Mouse (Mus musculus): ENCODE measurements around the gene Ddr2.
"Not testable (repeated sequence)": the region's sequence is repeated elsewhere in the genome, so short reads cannot be mapped to it uniquely, and the experiment has no call there.

Ddr2 gene

DNA sequence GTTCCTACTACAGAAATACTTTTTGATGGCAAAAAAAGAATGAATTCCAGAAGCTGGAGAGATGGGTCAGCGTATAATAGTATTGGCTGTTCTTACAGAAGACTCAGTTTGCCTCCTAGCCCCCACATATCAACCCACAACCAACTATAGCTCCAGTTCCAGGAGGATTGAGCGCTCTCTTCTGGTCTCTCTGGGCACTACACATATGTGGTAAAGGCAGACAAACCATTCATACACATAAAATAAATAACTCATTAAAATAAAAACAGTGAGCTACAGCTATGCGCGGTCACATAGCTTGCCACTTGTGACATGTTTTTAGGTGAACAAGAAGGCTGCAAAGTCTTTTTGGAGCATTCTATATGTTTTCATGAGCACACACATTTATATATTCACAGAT is 71.2 kb downstream of the Ddr2 start:
- DNase-seq (ENCODE audit: inconsistent ontology term) = no peak

DNA sequence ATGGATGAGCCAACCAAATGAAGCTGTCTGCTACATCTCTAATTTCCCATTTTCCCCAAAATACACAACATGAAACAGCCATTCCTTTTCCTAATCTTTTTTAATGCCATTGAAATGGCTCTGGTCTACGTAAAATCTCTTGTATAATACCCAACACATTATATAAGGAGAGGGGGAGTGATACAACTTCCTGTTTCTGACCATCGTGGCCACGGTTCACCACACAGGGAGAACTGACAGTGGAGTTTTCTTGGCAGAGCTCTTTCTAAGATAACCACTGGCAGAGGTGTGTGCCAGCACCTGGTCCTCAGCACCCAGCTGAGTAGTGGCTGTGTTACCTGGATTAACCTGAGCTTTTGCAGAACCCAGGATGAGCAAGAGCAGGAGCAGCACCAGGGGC is 75.0 kb downstream of the Ddr2 start:
- no peak for DNase-seq (ENCODE audit: inconsistent ontology term)

DNA sequence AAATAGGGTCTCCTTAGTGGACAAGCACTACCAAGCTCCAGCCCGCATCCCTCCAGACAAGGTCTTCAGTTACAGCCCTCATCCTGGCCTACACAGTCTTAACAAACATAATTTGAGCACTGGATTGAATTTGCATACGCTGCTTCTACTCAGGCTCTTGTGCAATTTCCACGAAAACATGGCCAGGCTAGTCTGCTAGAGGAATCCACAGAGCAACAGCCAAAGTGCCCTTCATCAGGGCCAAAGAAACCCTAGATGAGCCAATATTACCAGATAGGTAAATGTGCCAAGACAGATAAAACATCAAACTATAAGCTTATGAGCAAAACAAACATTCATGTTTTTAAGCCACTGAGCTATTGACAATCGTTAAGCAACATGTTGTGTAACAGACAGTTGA is 75.6 kb downstream of the Ddr2 start:
- DNase-seq (ENCODE audit: inconsistent ontology term) = no peak

DNA sequence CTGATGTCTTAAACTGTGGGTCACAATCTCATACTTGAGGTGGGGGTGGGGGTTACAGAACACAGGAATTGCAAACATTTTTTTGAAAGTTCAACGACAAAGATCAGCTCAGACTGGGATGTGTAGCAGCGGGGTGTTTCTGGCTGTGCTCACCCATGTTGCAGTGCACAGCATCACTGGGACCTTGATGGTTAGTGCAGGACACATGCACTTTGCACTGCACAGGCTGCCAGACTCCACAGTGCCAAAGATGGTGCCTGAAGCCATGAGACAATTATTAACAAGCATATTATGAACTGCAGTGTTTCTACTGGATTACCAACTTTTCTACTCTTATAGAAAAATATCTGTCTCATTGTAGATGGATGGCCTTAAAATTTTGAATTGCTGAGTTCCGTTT is 78.9 kb downstream of the Ddr2 start:
- DNase-seq (ENCODE audit: inconsistent ontology term) = no peak

DNA sequence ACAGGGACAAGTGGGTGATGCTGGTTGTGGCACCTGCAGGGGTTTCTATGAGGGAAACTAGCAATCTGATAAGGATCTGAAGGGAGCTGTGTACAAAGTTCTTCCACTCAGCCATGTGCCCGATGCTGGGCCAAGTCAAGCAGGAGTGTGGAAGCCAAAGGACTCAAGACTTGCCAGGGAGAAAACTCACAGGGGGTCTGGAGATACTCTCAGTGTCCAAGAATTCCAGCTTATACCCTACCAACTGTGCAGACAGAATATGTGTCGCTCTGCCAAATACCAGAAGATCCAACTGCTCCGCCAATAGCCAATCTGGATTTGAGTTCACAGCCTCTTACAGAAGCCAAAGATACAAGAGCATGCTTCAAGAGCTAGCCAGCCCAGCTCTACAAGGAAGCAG is 95.8 kb downstream of the Ddr2 start:
- no peak for DNase-seq (ENCODE audit: inconsistent ontology term)

DNA sequence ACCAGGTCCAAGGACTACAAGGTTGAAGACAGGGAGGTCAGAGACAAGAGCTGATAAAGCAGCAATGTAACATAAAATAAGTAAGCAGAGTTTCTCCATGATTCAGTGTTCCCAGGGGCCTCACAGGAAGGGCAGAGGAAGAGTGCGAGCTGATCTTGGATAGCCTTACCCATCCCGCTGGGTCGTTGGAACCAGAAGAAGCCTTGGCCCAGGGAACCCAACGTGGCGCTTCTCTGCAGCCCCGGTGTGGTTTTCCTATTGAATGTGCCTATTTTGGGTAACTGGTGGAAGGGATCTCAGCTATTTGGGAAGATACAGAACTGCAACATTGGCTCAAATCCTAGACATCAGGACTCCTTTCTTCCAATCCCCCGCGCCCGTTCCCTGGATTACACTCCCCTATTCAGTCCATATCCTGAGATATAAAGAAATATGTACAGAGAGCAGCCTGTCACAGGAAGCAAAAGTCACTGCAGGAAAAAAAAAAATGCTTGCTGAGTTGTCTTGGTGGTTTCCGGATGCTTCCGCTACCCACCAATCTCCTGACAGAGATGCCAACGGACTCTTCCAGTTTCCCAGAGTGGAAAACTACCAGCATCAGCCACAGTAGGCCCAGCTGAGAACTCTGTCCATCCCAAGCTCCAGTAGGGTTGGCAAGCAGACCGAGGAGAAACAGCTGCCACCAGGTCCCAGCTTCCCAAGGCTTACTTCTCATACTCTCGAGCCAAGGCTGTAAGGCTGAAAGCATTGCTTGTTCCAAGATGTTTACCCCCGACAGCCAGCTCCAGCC is 99.7 kb downstream of the Ddr2 start:
- DNase-seq (ENCODE audit: inconsistent ontology term) = no peak

DNA sequence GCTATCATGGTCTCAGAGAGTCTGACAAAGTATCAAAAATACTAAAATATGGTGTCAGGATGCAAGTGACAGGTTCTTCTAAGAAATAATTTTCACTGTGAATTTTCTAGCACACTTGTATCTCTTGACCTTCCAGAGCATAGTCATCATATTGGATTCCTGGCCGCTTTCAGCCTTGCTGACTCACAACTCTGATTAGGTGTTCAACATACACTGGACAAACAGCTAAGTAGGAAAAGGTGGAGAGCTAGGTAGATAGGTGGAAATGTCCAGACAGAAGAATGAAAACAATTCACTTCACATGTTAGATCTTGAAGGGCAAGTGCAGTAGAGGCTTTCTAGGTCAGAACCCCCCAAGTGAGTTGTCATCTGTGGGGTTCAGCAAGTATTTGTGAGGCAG is 101.3 kb downstream of the Ddr2 start:
- no peak for DNase-seq (ENCODE audit: inconsistent ontology term)

DNA sequence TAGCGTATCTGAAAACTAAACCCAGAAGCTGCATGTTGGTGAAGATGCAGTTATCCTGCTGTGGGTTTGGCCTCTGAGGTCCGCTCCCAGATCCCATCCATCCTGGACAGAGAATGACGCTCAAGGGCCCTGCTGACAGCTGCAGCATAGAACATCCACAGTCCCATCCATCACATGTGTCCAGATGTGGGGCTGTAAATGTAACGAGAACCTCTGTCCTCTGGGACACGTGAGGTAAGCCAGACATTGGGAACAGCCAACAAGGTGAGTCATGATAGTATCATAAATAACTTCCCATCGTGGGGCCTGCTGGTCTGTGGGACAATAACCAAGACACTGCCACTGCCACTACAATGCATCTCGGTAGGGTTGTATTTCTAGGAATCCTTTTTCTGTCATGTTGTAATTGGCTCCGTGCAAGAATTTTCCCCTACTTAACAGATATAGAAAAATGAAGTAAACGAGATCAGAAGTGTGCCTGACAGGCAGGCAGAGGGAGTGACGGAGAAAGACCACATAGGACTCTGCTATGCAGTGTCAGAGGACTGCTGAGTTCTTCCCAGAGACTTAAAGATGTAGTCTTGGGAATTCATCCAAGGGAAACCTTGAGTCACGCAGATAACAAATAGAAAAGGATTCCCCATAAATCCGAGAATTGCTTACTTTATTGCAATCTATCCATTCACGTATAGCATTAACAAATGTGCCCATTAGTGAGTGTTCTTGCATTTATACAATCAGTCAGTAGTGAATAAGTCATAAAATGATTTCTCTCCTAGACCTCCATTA is 101.9 kb downstream of the Ddr2 start:
- DNase-seq (ENCODE audit: inconsistent ontology term) = no peak

DNA sequence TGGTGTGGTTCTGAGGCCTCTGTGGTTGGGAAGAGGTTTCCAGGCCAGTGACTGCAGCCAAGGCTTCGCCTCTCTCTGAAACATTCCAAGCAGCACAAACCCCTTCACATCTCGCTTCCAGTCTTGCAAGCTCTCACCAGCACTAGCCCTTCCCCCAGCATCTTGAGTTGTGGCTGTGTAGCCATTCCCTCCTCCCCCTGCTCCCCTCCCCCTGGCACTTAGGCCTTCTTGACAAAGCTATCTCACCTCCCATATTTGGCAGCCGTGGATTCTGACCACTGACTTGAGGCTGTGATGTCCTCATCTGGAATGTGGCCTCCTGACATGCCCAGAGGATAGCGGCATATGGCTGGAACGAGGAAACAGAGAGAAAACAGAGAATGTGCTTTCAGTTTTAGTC is 104.0 kb downstream of the Ddr2 start:
- peak; percentile 79 for DNase-seq (ENCODE audit: inconsistent ontology term)

DNA sequence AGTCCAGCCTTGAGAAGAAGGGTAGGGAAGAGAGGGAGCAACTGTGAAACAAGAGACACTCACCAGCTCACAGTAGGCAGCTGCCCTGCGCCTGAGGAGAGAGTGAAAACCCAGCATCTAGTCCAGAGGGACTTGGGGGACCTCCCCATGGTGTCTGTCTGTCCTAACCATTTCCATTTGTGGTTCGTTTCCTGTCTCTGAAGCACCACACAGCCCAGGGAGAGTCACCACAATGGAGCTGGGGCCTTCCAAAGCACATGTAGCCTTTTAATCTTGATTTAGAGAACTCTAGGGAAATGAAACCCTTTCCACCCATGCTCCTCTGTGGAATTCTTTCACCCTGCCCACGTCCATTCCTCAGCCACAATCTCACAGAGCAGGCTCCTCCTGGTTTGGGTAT is 105.3 kb downstream of the Ddr2 start:
- no peak for DNase-seq (ENCODE audit: inconsistent ontology term)

DNA sequence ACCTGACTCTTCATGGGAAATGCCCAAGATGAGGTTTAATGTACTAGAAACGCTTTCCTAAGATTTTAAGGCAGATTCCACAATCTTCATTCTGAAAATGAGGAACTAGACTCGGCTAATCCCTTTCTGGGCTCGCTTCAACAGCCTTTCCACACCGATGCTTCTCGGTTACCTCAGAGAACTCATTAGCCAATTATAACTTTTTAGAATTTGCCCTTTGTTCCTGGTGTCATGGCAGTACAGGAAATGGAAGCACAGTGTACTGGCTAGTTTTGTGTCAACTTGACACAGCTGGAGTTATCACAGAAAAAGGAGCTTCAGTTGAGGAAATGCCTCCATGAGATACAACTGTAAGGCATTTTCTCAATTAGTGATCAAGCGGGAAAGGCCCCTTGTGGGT is 116.7 kb downstream of the Ddr2 start:
- not testable (repeated sequence) for DNase-seq (ENCODE audit: inconsistent ontology term)

DNA sequence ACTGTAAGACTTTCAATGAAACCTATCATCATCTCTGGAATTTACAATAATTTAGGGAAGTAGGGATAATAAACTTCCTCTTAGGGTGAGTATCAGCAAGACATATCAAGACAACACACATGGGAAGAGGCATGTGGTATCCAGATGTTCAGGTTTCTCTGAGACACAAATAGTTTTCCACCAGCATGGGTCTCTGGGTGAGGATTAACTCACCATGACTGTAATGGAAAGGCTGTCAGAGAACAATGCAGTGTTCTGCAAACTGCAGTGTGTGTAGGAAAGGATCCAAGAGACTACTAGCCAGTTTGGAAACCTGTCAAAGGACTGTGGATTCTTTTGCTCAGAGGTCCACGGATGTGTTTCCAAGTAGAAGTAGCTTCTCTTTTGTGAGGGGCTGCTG is 124.4 kb downstream of the Ddr2 start:
- peak; percentile 58 for DNase-seq (ENCODE audit: inconsistent ontology term)

DNA sequence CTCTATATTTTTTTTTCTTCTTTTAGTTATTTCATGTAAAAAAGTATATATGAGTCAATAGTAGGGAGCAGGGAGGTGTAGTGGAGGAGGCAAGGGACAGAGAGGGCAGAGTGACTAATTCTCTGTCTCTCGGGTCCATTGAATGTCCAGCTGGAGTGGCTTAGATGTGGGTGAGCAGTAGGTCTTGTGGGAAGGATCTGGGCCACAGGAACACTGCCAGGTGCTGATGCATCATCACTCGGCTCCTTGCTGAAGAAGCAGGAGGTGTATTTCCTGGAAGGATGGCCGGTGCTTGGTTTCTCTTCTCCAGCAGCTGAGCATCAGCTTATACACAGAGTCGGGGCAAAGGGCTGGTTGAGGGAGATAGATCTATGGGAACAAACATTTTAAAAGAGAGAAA is 132.9 kb downstream of the Ddr2 start:
- DNase-seq (ENCODE audit: inconsistent ontology term) = peak; percentile 52

DNA sequence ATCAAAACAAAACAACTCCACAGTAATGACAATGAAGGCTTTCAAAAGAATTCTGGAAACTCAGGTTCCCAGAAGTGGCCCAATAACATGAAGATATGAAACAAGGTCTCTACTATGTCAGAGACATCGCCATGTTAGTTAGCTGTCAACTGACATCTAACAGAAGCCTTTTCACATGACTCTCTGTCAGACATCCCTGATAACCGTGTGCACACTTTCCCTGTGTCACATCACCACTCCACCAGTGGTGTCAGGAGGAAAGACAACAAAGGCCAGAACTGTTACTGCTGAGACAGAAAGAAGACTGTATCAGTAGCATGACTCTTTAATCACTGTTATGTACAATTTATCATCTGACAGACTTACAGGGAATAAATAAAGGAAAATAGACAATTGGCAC is 138.6 kb downstream of the Ddr2 start:
- DNase-seq (ENCODE audit: inconsistent ontology term) = no peak

DNA sequence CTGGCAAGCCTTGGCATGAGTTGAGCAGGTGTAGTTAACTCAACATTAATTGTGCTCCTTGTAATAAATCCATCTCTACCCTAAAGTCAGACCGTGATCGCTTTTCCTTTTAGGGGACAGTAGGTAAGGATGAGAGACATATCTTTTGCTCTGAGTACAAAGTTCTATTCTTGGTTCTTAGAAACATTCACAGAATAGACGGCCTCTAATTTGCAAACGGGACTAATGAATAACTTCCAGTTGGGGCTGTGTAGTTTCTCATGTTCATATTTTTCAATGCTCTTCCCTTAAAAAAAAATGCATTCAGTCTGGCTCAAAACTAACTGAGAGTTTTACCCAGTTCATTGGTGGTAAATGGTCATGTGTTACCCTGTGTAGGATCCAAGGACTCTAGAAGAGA is 139.6 kb downstream of the Ddr2 start:
- no peak for DNase-seq (ENCODE audit: inconsistent ontology term)

DNA sequence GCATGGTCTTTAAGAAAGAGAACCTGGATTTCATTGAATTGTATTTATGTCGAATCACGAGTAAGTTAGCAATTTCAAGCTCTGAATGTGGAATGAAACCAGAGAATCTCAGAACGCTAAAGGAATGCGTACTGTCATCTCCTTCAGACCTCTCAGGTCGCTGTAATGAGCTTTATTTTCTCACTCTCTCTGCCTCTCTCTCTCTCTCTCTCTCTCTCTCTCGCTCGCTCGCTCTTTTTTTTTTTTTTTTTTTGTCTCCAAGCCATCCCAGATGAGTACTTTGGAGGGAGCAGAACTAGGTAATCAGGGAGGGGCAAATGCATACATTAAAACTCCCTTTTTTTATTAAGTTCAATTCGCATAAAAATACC is 141.1 kb downstream of the Ddr2 start:
- no peak for DNase-seq (ENCODE audit: inconsistent ontology term)

DNA sequence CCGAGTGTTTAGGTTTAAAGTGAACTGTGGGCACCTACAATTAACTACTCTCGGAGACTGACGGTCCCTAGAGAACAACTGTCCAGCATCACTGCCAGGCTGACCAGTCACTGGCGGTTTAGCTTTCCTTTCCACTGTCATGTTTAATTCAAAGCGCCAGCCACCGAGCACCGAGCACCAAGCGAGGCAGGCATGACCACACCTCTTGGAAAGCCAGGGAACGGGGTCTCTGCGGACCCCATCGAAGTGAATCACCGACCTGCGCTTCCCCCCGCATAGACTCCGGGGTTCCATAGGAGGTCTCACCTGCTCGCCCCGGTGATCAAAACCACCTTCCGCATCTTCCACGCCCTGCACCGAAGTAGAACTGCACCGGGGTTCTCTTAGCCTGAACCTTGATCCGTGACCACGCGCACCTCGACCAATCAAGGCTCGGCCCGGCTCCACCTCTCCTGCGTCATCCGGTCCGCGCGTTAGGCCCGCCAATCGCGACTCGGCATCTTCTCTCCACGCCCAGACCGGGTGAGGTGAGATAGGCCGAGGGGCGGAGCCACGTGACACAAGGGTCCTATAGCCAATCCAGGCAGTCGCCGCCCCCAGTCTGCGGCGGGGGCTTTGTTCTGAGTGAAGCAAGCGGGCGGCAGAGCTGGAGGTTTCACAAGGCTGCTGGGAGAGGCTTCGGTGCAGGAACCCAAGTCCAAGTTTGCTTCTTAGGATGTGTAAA is 141.6 kb downstream of the Ddr2 start, which contains the start of gene Hsd17b7:
Gene Hsd17b7 (minus strand): TSS at position 450 of the 724 bp plus-strand sequence.
- peak; percentile 99 for DNase-seq (ENCODE audit: inconsistent ontology term)

DNA sequence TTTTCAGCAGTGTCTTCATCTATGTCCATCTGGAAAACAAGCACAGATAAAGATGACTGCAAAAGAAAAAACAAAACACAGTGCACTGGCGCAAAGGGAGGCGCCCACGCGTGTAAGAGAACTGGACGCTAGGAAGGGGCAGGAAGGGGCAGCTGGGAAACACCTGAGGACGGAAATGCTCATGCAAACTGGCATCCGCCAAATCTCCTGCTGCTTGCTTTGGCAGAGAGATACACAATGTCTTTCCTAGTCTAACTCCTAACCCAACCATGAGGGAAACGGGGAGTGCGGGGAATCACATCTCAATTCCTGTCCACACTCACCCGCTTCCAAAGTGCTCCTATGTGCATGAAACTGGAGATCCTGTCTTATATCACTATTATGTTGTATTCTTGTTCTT is 157.5 kb downstream of the Ddr2 start:
- no peak for DNase-seq (ENCODE audit: inconsistent ontology term)

DNA sequence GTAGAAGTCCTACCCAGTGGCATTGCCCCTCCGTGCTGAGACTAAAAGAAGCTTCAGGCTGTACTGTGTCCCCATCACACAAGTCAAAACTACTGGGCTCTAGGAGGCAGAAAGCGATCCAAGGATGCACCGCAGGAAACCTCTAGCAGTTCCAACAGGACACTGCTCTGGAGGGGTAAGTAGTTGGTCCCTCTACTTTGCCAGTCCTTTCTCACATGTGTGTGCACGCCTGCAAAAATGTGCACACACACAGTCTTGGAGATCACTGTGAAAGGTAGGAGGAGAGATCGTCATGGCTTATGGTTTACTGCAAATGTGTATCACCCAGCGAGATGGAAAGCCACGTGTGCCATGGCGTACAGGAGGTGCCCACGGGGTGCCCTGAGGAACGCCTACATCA is 157.9 kb downstream of the Ddr2 start:
- DNase-seq (ENCODE audit: inconsistent ontology term) = no peak

DNA sequence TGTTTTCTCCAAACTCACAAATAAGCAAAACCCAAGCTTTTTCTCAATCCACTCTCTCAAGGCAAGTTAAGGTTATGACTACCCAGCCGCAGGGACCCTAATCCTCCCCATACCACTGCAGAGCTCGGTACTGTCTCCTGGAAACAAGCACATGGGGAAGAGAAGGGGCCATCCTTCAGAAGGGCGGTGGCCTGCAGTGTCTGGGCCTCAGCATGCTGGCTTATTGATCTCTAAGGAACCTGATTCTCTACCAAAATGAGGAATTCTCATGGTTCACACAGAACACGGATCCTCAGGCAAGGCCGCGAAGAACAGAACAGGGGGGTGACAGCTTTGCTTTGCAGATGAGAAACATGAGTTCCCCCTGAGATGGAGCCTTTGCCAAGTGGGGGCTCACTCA is 159.0 kb downstream of the Ddr2 start:
- DNase-seq (ENCODE audit: inconsistent ontology term) = no peak

DNA sequence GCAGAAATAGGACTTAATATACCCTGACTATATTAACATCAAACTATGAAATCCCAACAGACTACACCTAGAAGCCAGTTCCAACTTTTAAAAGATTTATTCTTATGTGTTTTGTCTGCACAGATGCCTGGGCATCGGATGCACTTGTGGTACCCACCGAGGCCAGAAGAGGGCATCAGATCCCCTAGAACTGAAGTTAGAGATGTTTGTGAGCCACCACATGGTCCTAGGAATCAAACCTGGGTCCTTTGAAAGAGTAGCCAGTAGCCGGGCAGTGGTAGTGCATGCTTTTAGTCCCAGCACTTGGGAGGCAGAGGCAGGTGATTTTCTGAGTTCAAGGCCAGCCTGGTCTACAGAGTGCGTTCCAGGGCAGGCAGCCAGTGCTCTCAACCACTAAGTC is 159.9 kb downstream of the Ddr2 start:
- no peak for DNase-seq (ENCODE audit: inconsistent ontology term)

DNA sequence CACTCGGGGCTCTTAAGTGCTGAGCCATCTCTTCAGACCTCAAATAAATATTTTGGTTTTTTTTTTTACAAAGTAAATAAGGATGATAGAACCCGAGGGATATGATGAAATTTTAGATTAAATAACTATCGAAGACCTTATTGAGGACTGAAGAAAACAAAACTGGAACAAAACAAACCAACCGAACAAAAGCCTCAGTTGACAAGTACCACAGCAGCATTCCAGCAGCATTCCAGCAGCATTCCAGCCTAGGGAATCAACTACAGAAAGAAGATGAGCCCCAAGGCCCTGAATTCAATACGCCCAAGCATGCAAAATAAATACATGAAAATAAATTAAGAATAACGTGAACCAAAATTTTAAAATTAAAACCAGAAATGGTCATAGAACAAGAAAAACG is 160.6 kb downstream of the Ddr2 start:
- DNase-seq (ENCODE audit: inconsistent ontology term) = peak; percentile 82

DNA sequence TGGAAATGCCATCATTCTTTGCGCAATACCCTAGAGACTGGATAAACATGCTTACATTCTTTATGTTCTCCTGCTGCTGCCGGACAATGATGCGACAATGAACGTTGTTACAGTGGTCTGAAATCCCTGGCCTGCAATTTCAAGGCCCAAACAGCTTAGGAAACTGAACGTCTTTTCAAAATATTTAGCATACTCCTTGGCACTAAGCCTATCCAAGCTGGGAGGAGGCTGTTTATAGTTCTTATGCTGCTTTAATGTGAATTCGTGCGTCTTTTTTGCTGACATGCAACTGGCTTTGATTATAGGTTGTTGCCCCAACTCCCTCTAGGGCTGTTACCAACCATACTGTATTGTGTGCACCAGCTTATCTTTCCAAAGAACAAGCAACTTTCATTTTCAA is 161.7 kb downstream of the Ddr2 start:
- DNase-seq (ENCODE audit: inconsistent ontology term) = no peak

All from Muller cell, postnatal 12 days (primary cell).